Mouse (Mus musculus): ENCODE data around the gene Cdh9.

GRCm38 (mm10) chr15:16896674-16897073 lies 168.1 kb downstream of the Cdh9 start:
- no peak for TF ChIP-seq GATA1 (IDR thresholded peaks at IDR 0.05; ENCODE audit: borderline replicate concordance, low read length)
- no peak for TF ChIP-seq CTCF (IDR thresholded peaks at IDR 0.05; ENCODE audit: low read depth, low read length)
- TF ChIP-seq TAL1 (conservative IDR thresholded peaks at IDR 0.05; ENCODE audit: low read depth, low read length): no peak
- TF ChIP-seq GATA2 (IDR thresholded peaks at IDR 0.05; ENCODE audit: borderline replicate concordance, low read depth, low read length): no peak
